Mouse (Mus musculus) hindbrain, embryonic 16.5 days (tissue): ENCODE measurements around the gene Nav2. TPM values are rescaled to one million over a fixed set of nuclear protein-coding genes. Genes with fewer than 3 reads are reported as not detected.
A peak's percentile ranks its signal among the peaks of the same experiment; 100 is the strongest.

Experiments used
- ATAC-seq: fragments of 200-750 bp; cut with Nextera tagmentation; 2 replicates; pipeline ENCODE4 v1.8.0; 2017; ENCODE audit warnings: moderate TSS enrichment, moderate library complexity
- H3K27ac ChIP-seq: fragments of 300-500 bp; sonication (generic); 2 replicates; pipeline ENCODE4 v1.5.1; 2014; ENCODE audit warnings: low read depth, mild to moderate bottlenecking, control low read depth, low read length, moderate library complexity
- H3K27me3 ChIP-seq: fragments of 300-500 bp; sonication (generic); replicated peaks from 2 replicates; pipeline ENCODE4 v1.6.1; 2014; ENCODE audit warnings: low read length; ENCODE audit not compliant: control insufficient read depth, insufficient read depth
- H3K36me3 ChIP-seq: fragments of 300-500 bp; sonication (generic); 2 replicates; pipeline ENCODE4 v1.6.1; 2014; ENCODE audit warnings: mild to moderate bottlenecking, low read length, moderate library complexity, mixed read lengths; ENCODE audit not compliant: control insufficient read depth, insufficient read depth
- H3K4me1 ChIP-seq: fragments of 300-500 bp; sonication (generic); 2 replicates; pipeline ENCODE4 v1.6.1; 2014; ENCODE audit warnings: low read depth, low read length; ENCODE audit not compliant: control insufficient read depth, insufficient read depth
- H3K4me2 ChIP-seq: fragments of 300-500 bp; sonication (generic); 2 replicates; pipeline ENCODE4 v1.6.1; 2014; ENCODE audit warnings: mild to moderate bottlenecking, low read length, control low read depth, moderate library complexity
- H3K4me3 ChIP-seq: fragments of 300-500 bp; sonication (generic); 2 replicates; pipeline ENCODE4 v1.5.1; 2014; ENCODE audit warnings: mild to moderate bottlenecking, low read length, control low read depth, moderate library complexity
- H3K9ac ChIP-seq: fragments of 300-500 bp; sonication (generic); 2 replicates; pipeline ENCODE4 v1.6.1; 2014; ENCODE audit warnings: low read depth, mild to moderate bottlenecking, control low read depth, low read length, moderate library complexity
- H3K9me3 ChIP-seq: fragments of 300-500 bp; sonication (generic); 2 replicates; pipeline ENCODE4 v1.6.1; 2014; ENCODE audit warnings: mild to moderate bottlenecking, low read length, moderate library complexity; ENCODE audit not compliant: control insufficient read depth
- WGBS: fragments of 180-500 bp; shearing (Covaris S2); extraction: QIAGEN DNeasy Blood & Tissue Kit; methylation state at CpG from one replicate; pipeline ENCODE4 v1.1.7; 2014; 5-methylcytosine and 5-hydroxymethylcytosine counted together
- polyA plus RNA-seq: library from polyadenylated mRNA; unstranded; fragments of >200 nt; fragmentation: Nextera tagmentation; extraction: Ambion mirVana; gene quantifications from 2 replicates; pipeline ENCODE4 v1.2.1, GENCODE M21; 2015

Gene Nav2
- polyA plus RNA-seq, 1 experiment from 2014 or later: 27.9 TPM

- Histone ChIP-seq H3K27me3 (no peaks in the 10 kb centered on the region), H3K9me3 (no peaks in the 10 kb centered on the region), H3K9ac (no peak overlapping the region), H3K36me3 (no peaks in the 10 kb centered on the region), H3K4me2 (no peak overlapping the region), H3K4me3 (no peak overlapping the region), H3K4me1 (peaks cover 12% of the 10 kb centered on the region), H3K27ac (no peak overlapping the region)
- ATAC-seq: no peak
- WGBS: 30% methylated on average over 4 of the region's 4 CpGs
Observed at GRCm38 (mm10) chr7:49527925-49528324, 619.4 kb downstream of the Nav2 start.

GRCm38 (mm10) chr7:49529498-49529897 is 621.0 kb downstream of the Nav2 start:
- Histone ChIP-seq H3K4me1 (peaks cover 3% of the 10 kb centered on the region; the same call in 1 of the 2 replicates), H3K4me2 (no peak overlapping the region), H3K36me3 (no peaks in the 10 kb centered on the region), H3K27ac (no peak overlapping the region), H3K9me3 (no peaks in the 10 kb centered on the region), H3K4me3 (no peak overlapping the region), H3K27me3 (no peaks in the 10 kb centered on the region), H3K9ac (no peak overlapping the region)
- 66% methylated on average over 2 of the region's 2 CpGs for WGBS
- 0 out of 2 replicates have a peak, but pooled peaks have one; percentile 21 for ATAC-seq

GRCm38 (mm10) chr7:49533571-49533970 is 625.1 kb downstream of the Nav2 start:
- ATAC-seq: no peak
- H3K4me2 ChIP-seq: no peak overlapping the region
- H3K9me3 ChIP-seq: no peaks in the 10 kb centered on the region
- 81% methylated on average over 8 of the region's 8 CpGs for whole genome bisulfite sequencing
- no peak overlapping the region for H3K27ac ChIP-seq
- H3K4me3 ChIP-seq: no peak overlapping the region
- 0 out of 2 replicates have a peak, but pooled peaks cover 2% of the 10 kb centered on the region for H3K36me3 ChIP-seq
- no peak overlapping the region for H3K9ac ChIP-seq
- H3K4me1 ChIP-seq: no peaks in the 10 kb centered on the region
- H3K27me3 ChIP-seq: no peaks in the 10 kb centered on the region

GRCm38 (mm10) chr7:49534208-49534607 is 625.7 kb downstream of the Nav2 start:
- no peak overlapping the region for H3K4me3 ChIP-seq
- H3K27ac ChIP-seq: no peak overlapping the region
- ATAC-seq: no peak
- H3K36me3 ChIP-seq: 0 out of 2 replicates have a peak, but pooled peaks cover 2% of the 10 kb centered on the region
- no peaks in the 10 kb centered on the region for H3K9me3 ChIP-seq
- WGBS: 83% methylated on average over 6 of the region's 6 CpGs
- no peaks in the 10 kb centered on the region for H3K27me3 ChIP-seq
- H3K9ac ChIP-seq: no peak overlapping the region
- no peaks in the 10 kb centered on the region for H3K4me1 ChIP-seq
- H3K4me2 ChIP-seq: no peak overlapping the region

- Histone ChIP-seq H3K4me1 (no peaks in the 10 kb centered on the region), H3K27me3 (no peaks in the 10 kb centered on the region), H3K36me3 (0 out of 2 replicates have a peak, but pooled peaks cover 2% of the 10 kb centered on the region), H3K9ac (no peak overlapping the region), H3K9me3 (no peaks in the 10 kb centered on the region), H3K27ac (no peak overlapping the region), H3K4me2 (no peak overlapping the region), H3K4me3 (no peak overlapping the region)
- no peak for ATAC-seq
- whole genome bisulfite sequencing: 80% methylated on average over 5 of the region's 5 CpGs
Observed at GRCm38 (mm10) chr7:49538360-49538759, 629.8 kb downstream of the Nav2 start.

- no peak overlapping the region for H3K4me2 ChIP-seq
- H3K36me3 ChIP-seq: 0 out of 2 replicates have a peak, but pooled peaks cover 2% of the 10 kb centered on the region
- ATAC-seq: no peak
- H3K27ac ChIP-seq: no peak overlapping the region
- H3K4me1 ChIP-seq: peaks cover 5% of the 10 kb centered on the region
- 60% methylated on average over 9 of the region's 9 CpGs for WGBS
- no peaks in the 10 kb centered on the region for H3K27me3 ChIP-seq
- H3K9ac ChIP-seq: no peak overlapping the region
- H3K4me3 ChIP-seq: no peak overlapping the region
- H3K9me3 ChIP-seq: no peaks in the 10 kb centered on the region
Observed at GRCm38 (mm10) chr7:49540181-49540580, 631.7 kb downstream of the Nav2 start.

GRCm38 (mm10) chr7:49542135-49542534 is 633.6 kb downstream of the Nav2 start:
- Histone ChIP-seq H3K36me3 (no peaks in the 10 kb centered on the region), H3K4me2 (no peak overlapping the region), H3K9me3 (no peaks in the 10 kb centered on the region), H3K4me3 (no peak overlapping the region), H3K27ac (no peak overlapping the region), H3K27me3 (no peaks in the 10 kb centered on the region), H3K9ac (no peak overlapping the region), H3K4me1 (peaks cover 6% of the 10 kb centered on the region)
- 90% methylated on average over 3 of the region's 3 CpGs for WGBS
- no peak for ATAC-seq

GRCm38 (mm10) chr7:49544775-49545705 is 636.5 kb downstream of the Nav2 start:
- Histone ChIP-seq H3K9me3 (no peaks in the 10 kb centered on the region), H3K36me3 (peaks cover 5% of the 10 kb centered on the region; the same call in 1 of the 2 replicates), H3K27ac (no peak overlapping the region), H3K9ac (no peak overlapping the region), H3K4me2 (no peak overlapping the region), H3K27me3 (no peaks in the 10 kb centered on the region), H3K4me3 (no peak overlapping the region), H3K4me1 (peaks cover 6% of the 10 kb centered on the region)
- 24% methylated on average over 11 of the region's 11 CpGs for WGBS
- peak; percentile 37; the same call in 1 of the 2 replicates for ATAC-seq

GRCm38 (mm10) chr7:49545706-49546097 is 637.2 kb downstream of the Nav2 start:
- Histone ChIP-seq H3K9me3 (no peaks in the 10 kb centered on the region), H3K4me2 (no peak overlapping the region), H3K36me3 (peaks cover 5% of the 10 kb centered on the region; the same call in 1 of the 2 replicates), H3K4me1 (peaks cover 6% of the 10 kb centered on the region), H3K27me3 (no peaks in the 10 kb centered on the region), H3K4me3 (no peak overlapping the region), H3K9ac (no peak overlapping the region), H3K27ac (no peak overlapping the region)
- no peak for ATAC-seq
- WGBS: 74% methylated on average over 15 of the region's 15 CpGs
